Mouse (Mus musculus) fat pad, adult 2 months (tissue): ENCODE measurements around the gene Trmt61a.
"Not testable (repeated sequence)": the region's sequence is repeated elsewhere in the genome, so short reads cannot be mapped to it uniquely, and the experiment has no call there.

Source experiments
- DNase-seq: peaks from one replicate; pipeline ENCODE4 v3.0.0-alpha.2; 2011; ENCODE audit warnings: low read depth, low spot score; ENCODE audit errors: extremely low read depth

The Trmt61a gene

DNA sequence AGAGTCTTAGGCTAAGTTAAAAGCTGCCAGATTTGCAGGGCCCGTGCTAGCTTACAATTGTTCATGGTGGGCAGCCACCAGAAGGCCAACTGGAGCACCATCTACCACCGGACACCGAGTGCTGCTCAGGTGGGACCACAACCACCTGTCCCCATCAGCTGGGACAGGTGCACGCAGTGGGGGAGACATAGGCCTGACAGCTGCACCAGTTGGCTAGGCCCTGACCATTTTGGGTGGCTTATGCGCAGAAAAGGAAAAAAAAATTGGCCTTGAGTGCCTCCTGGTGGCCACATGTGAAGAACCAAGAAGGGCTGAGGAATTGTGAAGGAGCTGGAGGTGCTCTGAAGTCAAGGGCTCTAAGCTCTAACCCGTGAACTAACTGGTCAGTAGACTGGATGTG is 18.3 kb downstream of the Trmt61a start:
- no peak for DNase-seq

DNA sequence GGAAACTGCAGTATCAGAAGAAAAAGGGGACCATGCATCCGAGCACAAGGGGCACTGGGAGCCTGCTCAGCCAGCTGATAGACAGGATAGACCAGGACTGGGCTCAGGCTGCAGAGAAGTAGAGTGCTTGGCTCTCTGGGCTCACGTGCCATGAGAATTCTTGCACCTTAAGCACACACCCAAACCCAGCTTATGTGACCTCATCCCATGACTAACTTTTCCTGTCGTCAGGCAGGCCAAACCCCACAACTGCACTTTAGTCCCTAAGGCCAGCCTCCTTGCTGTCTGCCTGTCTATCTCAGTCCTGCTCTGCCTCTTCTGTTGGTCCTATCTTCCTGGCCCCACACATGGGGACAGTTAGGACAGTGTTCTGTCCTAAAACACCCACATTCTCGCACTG is 19.8 kb downstream of the Trmt61a start:
- no peak for DNase-seq

DNA sequence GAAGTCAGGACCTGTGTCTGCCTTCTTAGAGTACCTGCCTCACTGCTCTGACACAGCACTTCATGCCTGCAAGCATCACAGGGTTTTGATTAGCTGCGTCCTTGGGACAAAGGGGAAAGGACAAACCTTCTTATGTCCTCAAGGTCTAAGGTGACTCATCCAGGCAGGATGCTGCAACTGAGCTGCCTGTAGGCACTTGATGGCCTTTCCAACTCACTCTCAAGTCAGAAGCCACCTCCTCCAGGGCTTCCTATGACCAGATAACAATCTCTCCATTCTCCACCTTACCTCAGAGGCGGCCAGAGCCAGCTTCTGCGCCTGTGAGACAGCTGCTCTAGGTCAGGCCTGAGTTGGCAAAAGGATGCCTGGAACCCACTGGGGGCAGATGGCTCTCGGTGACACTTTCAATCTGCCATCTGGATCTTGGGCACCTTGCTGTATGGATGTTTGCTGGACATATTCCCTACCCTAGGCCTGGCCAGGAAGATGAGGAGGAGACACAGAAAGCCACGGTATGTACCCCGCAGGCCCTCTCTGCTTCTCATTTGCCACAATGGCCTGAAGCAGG is 20.5 kb downstream of the Trmt61a start:
- DNase-seq: no peak

DNA sequence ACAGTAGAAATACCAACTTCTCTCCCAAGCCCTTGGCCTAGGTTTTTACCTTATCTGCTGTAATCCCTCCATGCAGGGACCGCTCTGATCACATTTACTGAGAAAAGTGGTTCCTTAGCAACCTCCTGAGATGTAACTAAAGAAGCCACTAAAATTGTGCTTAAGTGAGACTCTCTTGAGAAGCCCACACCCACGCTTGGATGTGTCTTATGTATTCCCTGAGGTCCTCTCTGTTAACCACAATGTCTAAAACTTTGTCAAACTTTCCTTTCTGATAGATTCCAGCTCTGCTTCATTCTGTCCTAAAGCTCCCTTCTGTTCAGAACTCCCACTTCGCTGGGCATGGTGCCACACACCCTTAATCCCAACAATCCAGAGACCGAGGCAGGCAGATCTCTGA is 21.6 kb downstream of the Trmt61a start:
- no peak for DNase-seq

DNA sequence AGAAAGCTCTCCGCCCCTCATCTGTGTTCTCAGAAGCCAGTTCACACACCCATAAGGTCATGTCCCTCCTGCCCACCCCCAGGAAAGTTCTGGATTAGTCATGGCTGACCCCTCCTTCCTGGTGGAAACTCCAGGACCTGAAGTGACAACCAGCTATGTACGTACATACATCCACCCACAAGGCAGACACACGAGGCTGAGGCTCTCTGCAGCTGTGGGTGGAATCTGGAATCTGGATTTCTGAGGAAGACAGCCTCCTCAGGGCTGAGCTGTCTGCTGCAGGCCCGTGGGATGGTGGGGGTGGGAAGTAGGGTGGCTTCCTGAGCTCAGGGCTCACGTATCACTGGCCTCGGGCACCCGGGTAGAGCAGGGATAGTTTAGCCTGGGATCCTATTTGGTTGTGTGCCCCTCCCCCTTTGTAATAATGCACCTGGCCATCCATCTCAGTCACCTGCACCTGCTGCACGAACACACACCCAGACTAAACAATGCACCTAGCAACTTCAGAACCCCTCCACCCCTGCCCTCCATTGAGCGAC is 23.1 kb downstream of the Trmt61a start:
- no peak for DNase-seq

DNA sequence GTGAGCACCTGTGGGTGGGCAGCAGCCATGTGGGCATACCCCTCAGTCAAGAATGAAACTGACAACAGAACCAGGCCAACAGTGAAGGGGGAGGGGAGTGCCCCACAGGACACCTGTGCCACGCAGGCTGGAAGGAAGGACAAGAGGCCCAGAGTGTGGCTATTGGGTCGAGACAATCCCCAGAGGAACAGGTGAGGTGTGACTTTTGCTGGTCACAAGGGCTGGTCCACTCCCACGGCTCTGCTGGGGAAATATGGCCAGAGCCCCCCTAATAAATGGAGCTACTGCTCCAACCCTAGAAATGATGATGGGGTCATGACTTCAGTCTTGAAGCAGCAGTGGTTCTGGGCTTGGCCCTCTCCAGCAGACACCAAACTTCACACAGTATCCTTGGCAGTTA is 25.4 kb downstream of the Trmt61a start:
- DNase-seq: no peak

DNA sequence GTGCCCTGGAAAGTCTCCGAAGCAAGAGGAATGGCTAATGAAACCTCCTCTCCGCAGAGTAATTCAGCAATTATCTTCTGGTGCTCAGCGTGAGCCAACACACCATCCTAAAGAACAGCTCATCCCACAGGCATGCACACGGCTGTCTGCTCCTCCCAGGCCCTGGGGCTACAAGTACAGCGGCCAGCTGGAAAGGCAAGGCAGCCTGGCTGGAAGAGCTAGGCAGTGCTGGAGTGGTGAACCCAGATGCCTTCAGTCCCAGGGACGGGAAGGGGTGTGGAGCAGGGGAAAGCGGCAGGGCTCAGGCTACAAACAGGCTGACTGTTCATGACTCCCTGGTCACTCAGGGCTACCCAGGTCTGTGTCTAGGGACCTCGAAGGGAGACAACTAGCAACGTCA is 26.7 kb downstream of the Trmt61a start:
- no peak for DNase-seq

DNA sequence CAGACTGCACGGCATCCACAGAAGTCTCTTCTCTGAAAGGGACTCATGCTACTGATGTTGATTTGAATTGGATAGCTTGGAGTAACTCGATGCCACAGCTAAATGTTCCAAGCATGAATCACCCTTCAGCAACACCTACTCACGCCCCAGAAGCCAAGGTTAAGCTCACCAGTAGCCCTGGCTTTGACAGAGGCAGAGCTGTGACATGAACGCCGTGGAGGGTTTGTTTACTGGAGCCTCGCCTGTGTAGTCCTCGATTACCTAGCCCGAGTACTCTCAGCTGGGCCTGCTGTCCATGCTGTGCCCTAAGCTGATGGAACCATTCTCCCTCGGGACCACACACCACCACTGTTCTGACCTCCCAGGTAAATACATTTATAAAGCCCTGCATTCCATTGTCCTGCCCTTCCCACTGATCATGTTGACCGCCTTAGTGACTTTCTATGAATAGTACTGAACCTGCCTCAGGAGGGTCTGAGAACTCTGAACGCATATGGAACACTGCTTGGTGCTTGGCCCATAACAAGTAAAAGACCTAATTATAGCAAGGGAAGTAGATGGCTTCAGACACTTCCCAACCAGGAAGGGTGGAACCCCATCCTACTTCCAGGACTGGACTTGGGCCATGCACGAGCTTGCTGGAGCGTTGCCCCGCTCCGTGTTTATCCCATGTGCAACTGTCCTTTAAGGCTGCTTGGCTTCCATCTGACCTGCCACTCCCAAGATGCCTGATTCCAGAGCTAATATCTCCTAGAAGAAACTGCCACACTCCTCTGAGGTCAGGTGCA is 27.5 kb downstream of the Trmt61a start:
- no peak for DNase-seq

DNA sequence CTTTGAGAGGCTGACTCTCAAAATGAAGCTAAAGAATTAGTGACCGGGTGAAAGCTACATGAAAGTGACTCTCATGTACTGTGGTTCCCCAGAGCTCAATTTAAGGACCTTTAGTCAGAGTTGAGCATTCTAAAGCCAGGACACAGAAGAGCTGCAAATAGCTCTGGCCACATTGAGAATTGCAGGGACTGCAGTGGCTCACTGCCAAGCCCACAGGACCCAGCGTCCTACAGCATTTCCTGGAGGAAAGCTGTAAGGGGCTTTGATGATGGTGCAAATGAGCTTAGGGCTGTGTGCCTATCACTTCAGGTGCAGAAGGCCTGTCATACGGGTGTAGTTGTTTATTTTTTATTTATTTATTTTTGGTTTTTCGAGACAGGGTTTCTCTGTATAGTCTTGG is 30.3 kb downstream of the Trmt61a start:
- no peak for DNase-seq

DNA sequence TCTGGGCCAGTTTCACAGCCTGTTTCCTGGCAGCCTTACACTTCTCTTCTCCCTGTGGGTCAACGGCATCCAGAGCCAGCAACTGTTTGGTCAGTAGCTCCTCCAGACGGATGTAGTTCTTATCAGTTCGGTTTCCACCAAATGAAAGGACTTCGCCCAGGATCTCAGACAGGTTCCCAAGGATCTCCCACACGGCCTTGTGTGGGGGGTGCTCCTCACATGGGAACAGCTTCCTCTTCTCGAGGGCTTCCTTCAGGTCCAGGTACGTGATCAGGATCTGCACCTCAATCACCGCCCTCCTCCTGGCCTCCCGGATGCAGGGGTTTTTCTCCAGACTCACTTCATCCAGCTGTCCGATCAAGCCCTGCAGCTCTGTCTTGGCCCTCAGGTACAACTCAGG is 32.2 kb downstream of the Trmt61a start:
- no peak for DNase-seq

DNA sequence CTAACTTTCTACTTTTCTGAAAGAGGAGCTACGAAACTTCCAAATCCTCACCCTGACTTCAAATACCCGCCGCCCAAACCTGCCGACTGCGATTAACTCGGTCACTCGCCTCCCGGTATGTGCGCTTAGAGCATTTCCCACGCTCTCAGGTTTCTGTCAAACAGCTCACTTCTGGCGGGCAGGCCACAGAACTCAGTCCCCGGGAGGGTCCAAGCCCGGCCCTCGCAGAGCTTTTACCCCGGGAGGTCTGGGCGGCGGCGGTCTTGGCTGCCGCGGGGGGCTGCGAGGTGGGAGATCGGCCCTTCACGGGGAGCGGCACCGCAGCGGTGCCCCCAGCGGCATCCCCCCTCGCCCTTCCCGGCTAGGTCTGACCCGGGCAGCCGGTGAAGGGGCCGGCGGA is 34.6 kb downstream of the Trmt61a start:
- no peak for DNase-seq

DNA sequence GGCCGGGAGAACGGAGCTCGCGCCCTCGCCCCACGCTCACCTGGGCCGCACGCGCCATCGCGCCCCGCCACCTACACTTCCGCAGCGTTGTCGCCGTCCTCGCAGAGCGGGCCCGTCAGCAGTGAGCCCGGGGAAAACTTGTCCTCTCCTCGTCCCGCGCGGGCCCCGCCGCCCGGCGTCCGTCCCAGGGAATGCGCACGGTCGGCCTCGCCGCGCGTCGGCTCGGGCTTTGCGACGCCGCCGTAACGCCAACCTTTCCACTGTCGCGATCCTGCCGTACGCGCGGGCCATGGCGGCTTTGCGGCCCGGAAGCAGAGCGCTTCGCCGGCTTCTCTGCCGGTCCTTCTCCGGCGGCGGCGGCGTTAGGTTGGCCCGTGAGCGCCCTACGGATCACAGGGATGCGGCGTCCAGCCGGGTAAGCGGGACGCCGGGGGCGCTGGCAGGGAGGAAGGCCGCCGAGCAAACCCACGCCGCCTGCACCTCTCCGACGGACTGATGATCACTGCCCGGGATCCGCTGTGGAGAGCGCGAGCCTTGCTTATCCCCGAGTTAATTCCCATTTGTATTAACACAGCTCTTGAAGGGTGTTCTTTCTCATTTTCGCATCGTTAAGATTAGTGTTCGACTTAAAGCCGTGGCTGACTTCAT is 35.2 kb downstream of the Trmt61a start, which contains the start of the genes Bag5 and Apopt1:
Gene Bag5, minus strand, starts transcription at position 254 of the 648 bp plus-strand sequence.
Gene Apopt1, plus strand, starts transcription at position 258 of the 648 bp plus-strand sequence.
- DNase-seq: no peak

DNA sequence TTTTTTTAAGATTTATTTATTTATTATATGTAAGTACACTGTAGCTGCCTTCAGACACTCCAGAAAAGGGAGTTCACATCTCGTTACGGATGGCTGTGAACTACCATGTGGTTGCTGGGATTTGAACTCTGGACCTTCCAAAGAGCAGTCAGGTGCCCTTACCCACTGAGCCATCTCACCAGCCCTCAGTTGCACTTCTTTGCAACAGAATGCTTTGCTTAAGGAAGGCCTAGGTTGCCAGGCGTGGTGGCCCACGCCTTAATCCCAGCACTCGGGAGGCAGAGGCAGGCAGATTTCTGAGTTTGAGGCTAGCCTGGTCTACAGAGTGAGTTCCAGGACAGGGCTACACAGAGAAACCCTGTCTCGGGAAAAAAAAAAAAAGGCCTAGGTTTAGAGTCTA is 36.0 kb downstream of the Trmt61a start:
- DNase-seq: not testable (repeated sequence)

DNA sequence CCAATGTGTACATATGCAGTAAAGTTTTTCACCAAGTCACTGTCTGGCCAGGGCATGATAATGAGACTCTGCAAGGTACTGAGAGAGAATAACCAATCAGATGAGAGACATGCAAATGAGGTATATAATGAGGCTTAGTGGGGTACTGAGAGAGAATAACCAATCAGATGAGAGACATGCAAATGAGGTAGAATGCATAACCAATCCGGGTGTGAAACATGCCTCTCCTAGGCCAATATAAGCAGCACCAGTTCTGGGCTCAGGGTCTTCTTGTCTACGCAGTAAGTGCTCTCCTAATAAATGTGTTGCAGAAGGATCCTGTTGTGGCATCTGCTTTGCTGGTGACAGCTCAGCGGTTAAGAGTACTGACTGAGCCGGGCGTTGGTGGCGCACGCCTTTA is 38.6 kb downstream of the Trmt61a start:
- DNase-seq: no peak

DNA sequence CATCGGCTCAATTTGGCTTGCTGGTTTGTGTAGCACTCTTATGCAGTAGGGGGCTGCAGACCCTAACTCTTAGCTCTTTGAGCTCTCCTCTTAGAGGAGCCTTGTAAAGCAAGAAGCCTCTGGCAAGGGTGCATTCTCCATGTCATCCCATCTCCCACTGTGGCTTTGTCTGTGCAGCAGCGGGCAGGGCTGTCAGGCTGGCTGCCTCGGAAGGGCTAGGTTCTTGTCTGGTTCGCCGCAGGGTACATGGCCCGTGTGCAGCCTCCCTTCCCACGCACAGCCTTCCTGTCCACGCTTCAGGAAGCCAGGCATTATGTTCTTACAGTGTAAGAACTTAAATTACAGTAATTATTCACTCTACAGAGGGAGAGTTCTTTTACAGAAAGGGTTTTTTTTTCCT is 40.8 kb downstream of the Trmt61a start:
- no peak for DNase-seq

DNA sequence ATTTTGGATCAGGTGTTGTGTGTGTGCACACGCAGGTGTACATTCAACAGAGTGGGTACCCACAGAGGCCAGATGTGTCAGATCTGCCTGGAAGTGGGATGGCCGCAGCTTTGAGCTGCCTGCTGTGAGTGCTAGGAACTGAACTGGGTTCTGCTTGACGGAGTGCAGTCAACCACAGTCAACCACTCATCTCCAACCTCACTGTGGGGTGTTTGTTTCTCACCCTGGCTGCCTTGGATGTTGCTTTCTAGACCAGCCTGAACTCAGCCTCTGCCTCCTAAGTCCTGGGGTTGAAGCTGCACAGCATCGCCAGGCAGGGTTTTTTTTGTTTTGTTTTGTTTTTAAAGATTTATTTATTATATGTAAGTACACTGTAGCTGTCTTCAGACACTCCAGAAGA is 42.3 kb downstream of the Trmt61a start:
- DNase-seq: no peak

DNA sequence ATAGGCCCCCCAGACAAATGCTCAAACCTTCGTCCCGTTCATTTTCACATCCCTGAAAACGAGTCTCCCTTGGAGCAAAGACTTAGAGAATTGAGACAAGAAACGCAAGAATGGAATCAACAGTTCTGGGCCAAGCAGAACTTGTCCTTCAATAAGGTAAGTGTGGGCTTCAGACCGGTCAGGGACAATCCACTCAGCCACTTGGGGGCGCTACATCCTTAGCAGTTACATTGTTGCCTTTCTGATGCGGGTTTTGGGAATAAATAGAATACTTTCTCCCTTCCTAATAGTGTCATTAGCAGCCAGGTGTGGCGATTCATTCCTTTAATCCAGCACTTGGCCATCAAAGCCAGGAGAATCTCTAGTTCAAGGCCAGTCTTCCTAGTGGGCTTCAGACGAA is 44.7 kb downstream of the Trmt61a start:
- no peak for DNase-seq

DNA sequence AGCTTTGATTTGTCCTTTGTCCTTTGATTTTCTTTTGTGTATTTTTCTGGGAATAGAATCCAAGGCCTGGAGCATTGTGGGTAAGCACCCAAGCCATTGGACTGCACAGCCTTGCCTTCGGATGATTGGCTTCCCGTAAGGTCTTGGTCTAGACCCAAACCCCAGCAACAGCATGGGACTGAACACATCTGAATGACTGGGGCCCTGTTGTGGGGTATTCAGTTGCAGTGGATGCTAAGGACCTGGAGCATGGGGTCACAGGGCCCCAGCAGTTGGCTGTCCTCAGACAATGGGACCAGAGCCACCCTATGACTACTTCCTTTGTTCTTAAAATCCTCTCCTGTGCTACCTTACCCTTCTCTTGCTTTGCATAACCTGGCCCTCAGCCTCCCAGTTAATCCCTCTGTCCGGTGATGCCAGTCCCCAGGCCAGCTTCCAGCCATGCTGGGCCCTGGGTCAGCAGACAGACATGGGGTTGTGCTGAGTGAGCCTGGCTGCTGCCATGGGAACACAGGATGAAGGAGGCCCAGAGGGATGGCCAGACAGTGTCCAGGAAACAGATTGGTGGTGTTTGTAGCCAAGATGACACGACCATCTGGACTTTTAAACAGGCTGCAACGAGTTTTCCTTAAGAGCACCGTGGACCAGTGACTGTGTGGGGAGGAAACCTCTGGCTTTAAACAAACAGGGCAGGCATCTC is 46.9 kb downstream of the Trmt61a start:
- no peak for DNase-seq

DNA sequence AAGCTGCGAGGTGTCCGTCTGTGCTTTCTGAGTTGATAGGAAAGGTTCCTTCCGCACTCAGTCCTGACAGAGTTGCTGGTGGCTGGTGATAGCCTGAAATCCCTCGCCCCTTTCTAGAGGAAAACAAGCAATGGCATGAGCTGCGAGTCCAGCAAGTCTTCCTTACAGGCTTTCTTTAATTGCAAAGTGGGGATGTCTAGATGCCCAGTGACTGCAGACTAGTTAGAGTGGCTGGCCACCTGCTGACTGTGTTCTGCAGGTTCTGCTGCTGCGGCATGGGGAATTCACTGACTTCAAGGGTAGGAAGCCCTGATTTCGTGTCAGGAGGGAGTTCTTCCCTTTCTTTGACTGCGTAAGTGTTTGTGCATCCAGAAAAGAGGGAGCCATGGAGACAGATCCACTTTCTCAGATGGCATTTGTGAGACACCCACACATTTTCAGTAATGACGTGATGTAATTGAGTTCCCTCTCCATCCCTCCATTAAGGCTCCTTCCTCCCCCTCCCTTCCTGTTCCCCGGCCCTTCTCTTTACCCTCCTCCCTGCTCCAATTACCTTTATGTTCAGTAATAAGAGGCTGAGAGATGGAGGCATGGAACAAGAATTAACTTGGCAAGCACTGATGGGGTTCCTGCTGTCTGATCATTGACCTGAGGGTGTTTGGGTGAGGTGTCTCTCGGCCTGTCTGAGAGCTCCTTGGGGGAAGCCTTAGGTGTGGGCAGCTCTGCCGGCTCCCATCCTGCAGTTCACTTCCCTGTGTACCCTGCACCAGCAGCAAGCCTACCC is 47.6 kb downstream of the Trmt61a start:
- DNase-seq: no peak

DNA sequence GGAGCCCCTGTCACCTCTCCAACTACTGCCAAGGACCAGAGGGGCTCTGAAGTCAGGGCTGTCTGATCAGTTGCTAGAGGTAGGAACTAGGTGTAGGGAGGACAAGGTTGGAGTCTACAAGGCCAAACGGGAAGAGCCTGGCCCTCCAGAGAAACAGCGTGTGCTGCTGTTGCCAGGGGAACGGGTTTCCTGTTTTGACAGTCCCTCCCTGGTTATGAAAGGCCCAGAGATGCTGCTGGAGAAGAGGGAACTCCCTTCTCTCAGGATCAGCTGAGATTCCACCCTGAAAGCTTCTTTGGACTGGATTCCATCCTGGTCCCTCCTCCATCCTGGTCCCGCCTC is 48.2 kb downstream of the Trmt61a start:
- DNase-seq: no peak

DNA sequence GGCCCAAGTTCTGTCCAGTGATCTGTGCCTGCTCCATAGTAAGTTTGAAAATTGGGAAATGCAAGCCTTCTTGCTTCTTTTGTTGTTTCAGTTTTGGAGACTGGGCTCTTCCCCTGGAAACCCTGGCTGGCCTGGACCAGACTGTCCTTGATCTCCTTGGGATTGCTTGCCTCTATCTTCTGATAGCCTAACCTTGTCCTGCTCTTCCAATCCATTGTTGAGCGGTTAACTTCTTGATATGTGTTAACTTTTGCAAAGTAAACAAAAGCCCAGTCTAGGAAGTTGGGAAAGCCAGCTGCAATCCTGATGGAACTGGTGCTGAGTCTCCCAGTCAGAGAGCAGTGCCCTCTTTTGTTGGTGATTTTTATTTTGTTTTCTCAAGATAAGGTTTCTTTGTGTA is 50.1 kb downstream of the Trmt61a start:
- DNase-seq: no peak
